ENCODE assay signal across 8 mouse cellular contexts in the genomic region with DNA sequence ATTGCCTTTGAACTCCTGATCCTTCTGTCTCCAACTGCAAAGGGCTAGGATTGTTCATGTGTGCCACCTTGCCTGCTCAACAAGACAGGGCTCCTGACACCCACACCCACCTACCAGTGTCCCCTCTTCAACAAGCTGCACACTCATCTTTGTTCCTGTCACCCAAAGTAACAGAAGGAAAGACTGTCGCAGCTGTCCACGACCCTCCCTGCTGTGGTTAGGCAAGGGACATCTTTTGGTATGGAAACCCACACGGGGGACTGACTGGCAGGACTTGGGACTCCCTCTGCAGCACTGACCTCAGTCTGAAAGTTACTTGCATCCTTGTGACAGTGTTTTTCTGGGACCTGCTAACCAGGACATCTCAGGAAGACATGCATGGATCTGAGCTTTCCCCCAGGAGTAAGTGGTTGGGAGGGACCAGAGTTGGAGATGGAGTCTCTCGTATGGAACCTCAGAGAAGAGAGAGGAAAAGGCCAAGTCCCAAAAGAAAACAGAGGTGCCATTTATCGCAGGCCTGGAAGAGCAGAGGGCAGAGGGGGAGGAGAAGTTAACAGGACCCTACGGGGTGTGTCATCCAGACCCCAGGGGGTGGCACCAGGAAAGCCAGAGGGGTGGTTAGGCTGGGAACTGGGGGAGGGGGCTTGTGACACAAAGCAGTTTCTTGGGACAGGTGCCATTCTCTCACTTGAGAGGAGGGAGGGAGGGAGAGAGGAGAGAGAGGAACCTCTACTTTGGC. TPM values are rescaled to one million over a fixed set of nuclear protein-coding genes. Genes with fewer than 3 reads are reported as not detected.
A peak's percentile ranks its signal among the peaks of the same experiment; 100 is the strongest.
DNase-seq lines count a peak whose midpoint lies in the region; ATAC-seq lines count a peak whose summit lies in the region.

A gene (plus strand): TSS at position 689 of the 739 bp plus-strand sequence.

- DNase-seq in lung, adult 18-20 months: no peak
- DNase-seq in left cerebral cortex, postnatal 25 days (ENCODE audit: low spot score in 2 of 2): no peak
- no peak for DNase-seq in spleen, adult 18-20 months
- DNase-seq in kidney, postnatal 4 days: no peak

- H3K4me2 ChIP-seq in lung, embryonic 15.5 days: peak within 1 kb of the TSS; percentile 16; the same call in 1 of the 2 replicates
- no peak within 1 kb of the TSS for H3K4me2 ChIP-seq in embryonic facial prominence, embryonic 12.5 days (replicated peaks)
- no peak within 1 kb of the TSS for H3K4me2 ChIP-seq in heart, embryonic 14.5 days (ENCODE audit: low read length)
- no peak within 1 kb of the TSS for H3K4me2 ChIP-seq in neural tube, embryonic 12.5 days (replicated peaks)

- 36% methylated on average over 6 of the region's 6 CpGs for WGBS in lung, embryonic 15.5 days
- 22% methylated on average over 6 of the region's 6 CpGs for WGBS in embryonic facial prominence, embryonic 12.5 days
- WGBS in heart, embryonic 14.5 days: 41% methylated on average over 6 of the region's 6 CpGs
- 23% methylated on average over 6 of the region's 6 CpGs for WGBS in neural tube, embryonic 12.5 days

- peak within 1 kb of the TSS; percentile 91 for H3K27ac ChIP-seq in lung, embryonic 15.5 days
- H3K27ac ChIP-seq in embryonic facial prominence, embryonic 12.5 days: no peak within 1 kb of the TSS
- H3K27ac ChIP-seq in heart, embryonic 14.5 days (replicated peaks in 1 of 2; ENCODE audit: control insufficient read depth in 1 of 2, insufficient read depth in 1 of 2, low read depth in 2 of 2, low read length in 2 of 2): no peak within 1 kb of the TSS
- H3K27ac ChIP-seq in neural tube, embryonic 12.5 days: no peak within 1 kb of the TSS

- H3K4me1 ChIP-seq in lung, embryonic 15.5 days: peaks cover 68% of the 10 kb centered on the region
- H3K4me1 ChIP-seq in embryonic facial prominence, embryonic 12.5 days: peaks cover 26% of the 10 kb centered on the region
- peaks cover 22 to 32% of the 10 kb centered on the region in 2 experiments for H3K4me1 ChIP-seq in heart, embryonic 14.5 days (ENCODE audit: control insufficient read depth in 2 of 2, insufficient read depth in 2 of 2, low read length in 2 of 2)
- H3K4me1 ChIP-seq in neural tube, embryonic 12.5 days: peaks cover 22% of the 10 kb centered on the region

- H3K36me3 ChIP-seq in lung, embryonic 15.5 days: no peaks in the 10 kb centered on the region
- H3K36me3 ChIP-seq in embryonic facial prominence, embryonic 12.5 days: no peaks in the 10 kb centered on the region
- no peaks in the 10 kb centered on the region for H3K36me3 ChIP-seq in heart, embryonic 14.5 days (ENCODE audit: control insufficient read depth, insufficient read depth, low read length)
- no peaks in the 10 kb centered on the region for H3K36me3 ChIP-seq in neural tube, embryonic 12.5 days

- intact Hi-C loops in left cerebral cortex, postnatal 25 days (cut with DNase I): no loop called here

- H3K9ac ChIP-seq in lung, embryonic 15.5 days: no peak within 1 kb of the TSS
- H3K9ac ChIP-seq in embryonic facial prominence, embryonic 12.5 days: no peak within 1 kb of the TSS
- no peak within 1 kb of the TSS for H3K9ac ChIP-seq in heart, embryonic 14.5 days (ENCODE audit: low read length)
- H3K9ac ChIP-seq in neural tube, embryonic 12.5 days: no peak within 1 kb of the TSS

- H3K27me3 ChIP-seq in lung, embryonic 15.5 days: no peaks in the 10 kb centered on the region
- H3K27me3 ChIP-seq in embryonic facial prominence, embryonic 12.5 days: 0 out of 2 replicates have a peak, but pooled peaks cover 6% of the 10 kb centered on the region
- H3K27me3 ChIP-seq in heart, embryonic 14.5 days (ENCODE audit: control insufficient read depth, insufficient read depth, low read length): no peaks in the 10 kb centered on the region
- H3K27me3 ChIP-seq in neural tube, embryonic 12.5 days (replicated peaks): peaks cover 3% of the 10 kb centered on the region; the same call in 1 of the 2 replicates

- H3K9me3 ChIP-seq in lung, embryonic 15.5 days: no peaks in the 10 kb centered on the region
- no peaks in the 10 kb centered on the region for H3K9me3 ChIP-seq in embryonic facial prominence, embryonic 12.5 days
- H3K9me3 ChIP-seq in heart, embryonic 14.5 days (ENCODE audit: control insufficient read depth, low read length): no peaks in the 10 kb centered on the region
- no peaks in the 10 kb centered on the region for H3K9me3 ChIP-seq in neural tube, embryonic 12.5 days

- no peak for ATAC-seq in lung, embryonic 15.5 days (ENCODE audit: borderline replicate concordance, extremely low read depth, low FRiP score, low TSS enrichment)
- ATAC-seq in embryonic facial prominence, embryonic 12.5 days (ENCODE audit: insufficient number of reproducible peaks, insufficient read depth, low FRiP score, low TSS enrichment): no peak
- ATAC-seq in heart, embryonic 14.5 days (ENCODE audit: insufficient number of reproducible peaks, insufficient read depth, low FRiP score, low read depth): no peak
- ATAC-seq in neural tube, embryonic 12.5 days (ENCODE audit: low FRiP score, low read depth): no peak

- H3K4me3 ChIP-seq in lung, embryonic 15.5 days: no peak within 1 kb of the TSS
- H3K4me3 ChIP-seq in embryonic facial prominence, embryonic 12.5 days: no peak within 1 kb of the TSS
- H3K4me3 ChIP-seq in heart, embryonic 14.5 days (ENCODE audit: control insufficient read depth in 1 of 2, insufficient read depth in 1 of 2, low read depth in 1 of 2, low read length in 2 of 2): no peak within 1 kb of the TSS
- no peak within 1 kb of the TSS for H3K4me3 ChIP-seq in neural tube, embryonic 12.5 days

RNA-seq across cellular contexts. Expression of the gene that starts here (rescaled TPM):
- polyA plus RNA-seq in lung, embryonic 15.5 days (2015; fragmentation: Nextera tagmentation; extraction: Ambion mirVana): 1,840 and 1,954 TPM in 2 replicates
- 1,101 and 1,118 TPM in 2 replicates for polyA plus RNA-seq in embryonic facial prominence, embryonic 12.5 days (2016; fragmentation: Nextera tagmentation; extraction: Ambion mirVana)
- polyA plus RNA-seq in heart, embryonic 14.5 days (2014; fragmentation: Nextera tagmentation; extraction: Ambion mirVana): 3,024 and 3,145 TPM in 2 replicates
- 100 to 1,000 TPM; 395 to 440 TPM for total RNA-seq in left cerebral cortex, postnatal 25 days (2021)
- 847 and 930 TPM in 2 replicates for polyA plus RNA-seq in neural tube, embryonic 12.5 days (2016; fragmentation: Nextera tagmentation; extraction: Ambion mirVana)
